In genomic region chr12:85146881-85147280, GRCm38 (mm10) we compare ENCODE assay signal across 27 mouse cellular contexts. TPM values are rescaled to one million over a fixed set of nuclear protein-coding genes. Genes with fewer than 3 reads are reported as not detected.
DNase-seq lines count a peak whose midpoint lies in the region; ATAC-seq lines count a peak whose summit lies in the region.
"Had no signal": no experiment of that assay in that cellular context is flagged by ENCODE, and none has a peak within 500 bp of the region (broad histone marks: within the 10 kb centered on the region; RNA-seq: fewer than 3 reads in every experiment).

No protein-coding gene starts in this region.

- no peak overlapping the region for H3K4me2 ChIP-seq in heart, embryonic 11.5 days
- no peak overlapping the region for H3K4me2 ChIP-seq in hindbrain, embryonic 12.5 days (replicated peaks)
- H3K4me2 ChIP-seq in hindbrain, embryonic 14.5 days (replicated peaks): no peak overlapping the region
- no peak overlapping the region for H3K4me2 ChIP-seq in midbrain, embryonic 13.5 days (replicated peaks)
- no peak overlapping the region for H3K4me2 ChIP-seq in midbrain, embryonic 14.5 days (ENCODE audit: low read length)
- H3K4me2 ChIP-seq: embryonic facial prominence, embryonic 12.5 days; embryonic facial prominence, embryonic 15.5 days; forebrain, embryonic 12.5 days; forebrain, embryonic 15.5 days; intestine, embryonic 15.5 days had no signal

- DNase-seq in heart, adult 11 months: peak; percentile 93
- no peak for DNase-seq in hindbrain, embryonic 14.5 days (ENCODE audit: low spot score)
- DNase-seq in midbrain, embryonic 14.5 days: no peak
- DNase-seq: adrenal gland, adult 2 months; adrenal gland, postnatal 14 days; cerebellum, adult 11 months; cerebellum, adult 2 months; cerebellum, adult 9-11 months; cerebellum, postnatal 25 days; gastrocnemius, postnatal 36 days had no signal

- H3K9me3 ChIP-seq in heart, embryonic 11.5 days (replicated peaks; ENCODE audit: control insufficient read depth, low read length): no peaks in the 10 kb centered on the region
- H3K9me3 ChIP-seq in hindbrain, embryonic 12.5 days (replicated peaks): no peaks in the 10 kb centered on the region
- no peaks in the 10 kb centered on the region for H3K9me3 ChIP-seq in hindbrain, embryonic 14.5 days (ENCODE audit: control insufficient read depth, low read length)
- no peaks in the 10 kb centered on the region for H3K9me3 ChIP-seq in midbrain, embryonic 13.5 days
- H3K9me3 ChIP-seq in midbrain, embryonic 14.5 days (ENCODE audit: control insufficient read depth, low read length): no peaks in the 10 kb centered on the region
- H3K9me3 ChIP-seq: embryonic facial prominence, embryonic 12.5 days; embryonic facial prominence, embryonic 15.5 days; forebrain, embryonic 12.5 days; forebrain, embryonic 15.5 days; intestine, embryonic 15.5 days had no signal

- H3K9ac ChIP-seq in heart, embryonic 11.5 days (ENCODE audit: low read depth, low read length): no peak overlapping the region
- H3K9ac ChIP-seq in hindbrain, embryonic 12.5 days: 0 out of 2 replicates have a peak overlapping the region, but pooled peaks have one; percentile 36
- H3K9ac ChIP-seq in hindbrain, embryonic 14.5 days: no peak overlapping the region
- H3K9ac ChIP-seq in midbrain, embryonic 13.5 days (replicated peaks): 0 out of 2 replicates have a peak overlapping the region, but pooled peaks have one; percentile 23
- no peak overlapping the region for H3K9ac ChIP-seq in midbrain, embryonic 14.5 days (replicated peaks; ENCODE audit: low read length)
- H3K9ac ChIP-seq: embryonic facial prominence, embryonic 12.5 days; embryonic facial prominence, embryonic 15.5 days; forebrain, embryonic 12.5 days; forebrain, embryonic 15.5 days; intestine, embryonic 15.5 days had no signal

- no peak overlapping the region for H3K27ac ChIP-seq in heart, embryonic 11.5 days (ENCODE audit: low read depth, low read length)
- no peak overlapping the region for H3K27ac ChIP-seq in hindbrain, embryonic 12.5 days
- H3K27ac ChIP-seq in hindbrain, embryonic 14.5 days: no peak overlapping the region
- H3K27ac ChIP-seq in midbrain, embryonic 13.5 days: no peak overlapping the region
- no peak overlapping the region for H3K27ac ChIP-seq in midbrain, embryonic 14.5 days (replicated peaks; ENCODE audit: low read depth, low read length)
- H3K27ac ChIP-seq: embryonic facial prominence, embryonic 12.5 days; embryonic facial prominence, embryonic 15.5 days; forebrain, embryonic 12.5 days; forebrain, embryonic 15.5 days had no signal

- no peak; the same call in 1 of the 2 replicates for ATAC-seq in heart, embryonic 11.5 days (replicated peaks; ENCODE audit: insufficient number of reproducible peaks, low FRiP score, low TSS enrichment)
- ATAC-seq in hindbrain, embryonic 12.5 days (ENCODE audit: low FRiP score): no peak
- no peak for ATAC-seq in hindbrain, embryonic 14.5 days (ENCODE audit: low FRiP score)
- ATAC-seq in midbrain, embryonic 13.5 days: no peak
- no peak for ATAC-seq in midbrain, embryonic 14.5 days (ENCODE audit: low FRiP score, low TSS enrichment)
- no peak for ATAC-seq in erythroblast, adult 5-6 weeks (replicated peaks; ENCODE audit: low FRiP score, poor library complexity, severe bottlenecking)
- no peak for ATAC-seq in activated CD4-positive, CD25-positive, alpha-beta regulatory T cell, adult 4 months
- ATAC-seq: forebrain, embryonic 15.5 days; hindbrain, embryonic 16.5 days; Patski had no signal

- H3K4me3 ChIP-seq in heart, embryonic 11.5 days (ENCODE audit: low read depth, low read length): no peak overlapping the region
- no peak overlapping the region for H3K4me3 ChIP-seq in hindbrain, embryonic 12.5 days
- H3K4me3 ChIP-seq in hindbrain, embryonic 14.5 days (replicated peaks; ENCODE audit: low read length): no peak overlapping the region
- H3K4me3 ChIP-seq in midbrain, embryonic 13.5 days (replicated peaks): no peak overlapping the region
- H3K4me3 ChIP-seq in midbrain, embryonic 14.5 days (replicated peaks; ENCODE audit: low read depth, low read length): no peak overlapping the region
- H3K4me3 ChIP-seq: embryonic facial prominence, embryonic 12.5 days; embryonic facial prominence, embryonic 15.5 days; erythroblast, embryonic 14.5 days; forebrain, embryonic 12.5 days; forebrain, embryonic 15.5 days; intestine, embryonic 15.5 days had no signal

- H3K4me1 ChIP-seq in heart, embryonic 11.5 days (ENCODE audit: control insufficient read depth, insufficient read depth, low read length): peaks cover 18% of the 10 kb centered on the region
- H3K4me1 ChIP-seq in hindbrain, embryonic 12.5 days: peaks cover 29% of the 10 kb centered on the region
- H3K4me1 ChIP-seq in hindbrain, embryonic 14.5 days (replicated peaks; ENCODE audit: control insufficient read depth, insufficient read depth, low read length): peaks cover 14% of the 10 kb centered on the region
- peaks cover 21% of the 10 kb centered on the region for H3K4me1 ChIP-seq in midbrain, embryonic 13.5 days (replicated peaks)
- H3K4me1 ChIP-seq in midbrain, embryonic 14.5 days (ENCODE audit: control insufficient read depth, insufficient read depth, low read length): peaks cover 5% of the 10 kb centered on the region

- WGBS in heart, embryonic 11.5 days (ENCODE audit: insufficient replicate concordance): 69% methylated on average over 9 of the region's 9 CpGs
- 85% methylated on average over 9 of the region's 9 CpGs for WGBS in hindbrain, embryonic 12.5 days
- WGBS in hindbrain, embryonic 14.5 days: 87% methylated on average over 9 of the region's 9 CpGs
- 77% methylated on average over 9 of the region's 9 CpGs for WGBS in midbrain, embryonic 13.5 days
- WGBS in midbrain, embryonic 14.5 days: 81% methylated on average over 9 of the region's 9 CpGs

- 0 out of 2 replicates have a peak, but pooled peaks cover 4% of the 10 kb centered on the region for H3K27me3 ChIP-seq in heart, embryonic 11.5 days (ENCODE audit: control insufficient read depth, insufficient read depth, low read length)
- H3K27me3 ChIP-seq in hindbrain, embryonic 12.5 days: peaks cover 19% of the 10 kb centered on the region
- H3K27me3 ChIP-seq in hindbrain, embryonic 14.5 days (ENCODE audit: control insufficient read depth, insufficient read depth, low read length): no peaks in the 10 kb centered on the region
- 0 out of 2 replicates have a peak, but pooled peaks cover 5% of the 10 kb centered on the region for H3K27me3 ChIP-seq in midbrain, embryonic 13.5 days
- no peaks in the 10 kb centered on the region for H3K27me3 ChIP-seq in midbrain, embryonic 14.5 days (ENCODE audit: control insufficient read depth, insufficient read depth, low read length)
- H3K27me3 ChIP-seq: forebrain, embryonic 15.5 days; Patski had no signal

- H3K36me3 ChIP-seq in heart, embryonic 11.5 days (ENCODE audit: control insufficient read depth, insufficient read depth, low read length): no peaks in the 10 kb centered on the region
- H3K36me3 ChIP-seq in hindbrain, embryonic 12.5 days: peaks cover 3% of the 10 kb centered on the region; the same call in 1 of the 2 replicates
- peaks cover 15% of the 10 kb centered on the region for H3K36me3 ChIP-seq in hindbrain, embryonic 14.5 days (replicated peaks; ENCODE audit: control insufficient read depth, insufficient read depth)
- H3K36me3 ChIP-seq in midbrain, embryonic 13.5 days: peaks cover 4% of the 10 kb centered on the region; the same call in 1 of the 2 replicates
- H3K36me3 ChIP-seq in midbrain, embryonic 14.5 days (ENCODE audit: control insufficient read depth, insufficient read depth, low read length): peaks cover 11% of the 10 kb centered on the region; the same call in 1 of the 2 replicates
- H3K36me3 ChIP-seq: embryonic facial prominence, embryonic 12.5 days; embryonic facial prominence, embryonic 15.5 days; forebrain, embryonic 12.5 days; forebrain, embryonic 15.5 days; G1E; intestine, embryonic 15.5 days had no signal

RNA-seq across cellular contexts. Expression of gene Rps6kl1, which starts 4.2 kb away (rescaled TPM):
- 0.94 and 1.3 TPM in 2 replicates for polyA plus RNA-seq in heart, embryonic 11.5 days (2014; fragmentation: Nextera tagmentation; extraction: Ambion mirVana)
- polyA plus RNA-seq in hindbrain, embryonic 12.5 days (2016; fragmentation: Nextera tagmentation; extraction: Ambion mirVana): 7.2 and 7.6 TPM in 2 replicates
- 22.9 and 24.1 TPM in 2 replicates for polyA plus RNA-seq in hindbrain, embryonic 14.5 days (2014; fragmentation: Nextera tagmentation; extraction: Ambion mirVana)
- polyA plus RNA-seq in midbrain, embryonic 13.5 days (2015; fragmentation: Nextera tagmentation; extraction: Ambion mirVana): 15.6 and 16.6 TPM in 2 replicates
- polyA plus RNA-seq in midbrain, embryonic 14.5 days (2014; fragmentation: Nextera tagmentation; extraction: Ambion mirVana): 22.2 and 27.1 TPM in 2 replicates
- not detected in 2 replicates for total RNA-seq in erythroblast, adult 5-6 weeks (2015; ENCODE audit: low replicate concordance)
- not detected in 2 replicates for total RNA-seq in erythroblast, adult 5-6 weeks (2017; ENCODE audit: low replicate concordance)
- polyA plus RNA-seq in activated CD4-positive, CD25-positive, alpha-beta regulatory T cell, adult 4 months (2017; shearing (Covaris generic)): under 1 TPM; 0.73 to 0.83 TPM
- total RNA-seq: common myeloid progenitor, adult 5-6 weeks; granulocyte monocyte progenitor cell, adult 5-6 weeks; hematopoietic stem cell, adult 5-6 weeks had no signal

RNA-seq across cellular contexts. Expression of gene Pgf, which starts 30.7 kb away (rescaled TPM):
- 9.0 and 12.7 TPM in 2 replicates for polyA plus RNA-seq in heart, embryonic 11.5 days (2014; fragmentation: Nextera tagmentation; extraction: Ambion mirVana)
- 10.6 and 11.2 TPM in 2 replicates for polyA plus RNA-seq in hindbrain, embryonic 12.5 days (2016; fragmentation: Nextera tagmentation; extraction: Ambion mirVana)
- 7.9 and 8.3 TPM in 2 replicates for polyA plus RNA-seq in hindbrain, embryonic 14.5 days (2014; fragmentation: Nextera tagmentation; extraction: Ambion mirVana)
- polyA plus RNA-seq in midbrain, embryonic 13.5 days (2015; fragmentation: Nextera tagmentation; extraction: Ambion mirVana): 5.7 and 6.3 TPM in 2 replicates
- polyA plus RNA-seq in midbrain, embryonic 14.5 days (2014; fragmentation: Nextera tagmentation; extraction: Ambion mirVana): 6.0 and 7.1 TPM in 2 replicates
- total RNA-seq in erythroblast, adult 5-6 weeks (2015; ENCODE audit: low replicate concordance): not detected in 2 replicates
- total RNA-seq in erythroblast, adult 5-6 weeks (2017; ENCODE audit: low replicate concordance): not detected in 2 replicates
- polyA plus RNA-seq in activated CD4-positive, CD25-positive, alpha-beta regulatory T cell, adult 4 months (2017; shearing (Covaris generic)): not detected
- total RNA-seq: common myeloid progenitor, adult 5-6 weeks; granulocyte monocyte progenitor cell, adult 5-6 weeks had no signal
- polyA plus RNA-seq: erythroblast, embryonic 14.5 days; G1E had no signal

RNA-seq across cellular contexts. Expression of gene Dlst, which starts 36.2 kb away (rescaled TPM):
- 170 and 200 TPM in 2 replicates for polyA plus RNA-seq in heart, embryonic 11.5 days (2014; fragmentation: Nextera tagmentation; extraction: Ambion mirVana)
- 102 and 109 TPM in 2 replicates for polyA plus RNA-seq in hindbrain, embryonic 12.5 days (2016; fragmentation: Nextera tagmentation; extraction: Ambion mirVana)
- 101 and 114 TPM in 2 replicates for polyA plus RNA-seq in hindbrain, embryonic 14.5 days (2014; fragmentation: Nextera tagmentation; extraction: Ambion mirVana)
- polyA plus RNA-seq in midbrain, embryonic 13.5 days (2015; fragmentation: Nextera tagmentation; extraction: Ambion mirVana): 98.6 and 104 TPM in 2 replicates
- 67.9 and 98.0 TPM in 2 replicates for polyA plus RNA-seq in midbrain, embryonic 14.5 days (2014; fragmentation: Nextera tagmentation; extraction: Ambion mirVana)
- 21.1 and 53.9 TPM in 2 replicates for total RNA-seq in erythroblast, adult 5-6 weeks (2015; ENCODE audit: low replicate concordance)
- total RNA-seq in erythroblast, adult 5-6 weeks (2017; ENCODE audit: low replicate concordance): 122 and 210 TPM in 2 replicates
- polyA plus RNA-seq in activated CD4-positive, CD25-positive, alpha-beta regulatory T cell, adult 4 months (2017; shearing (Covaris generic)): 10 to 100 TPM; 59.2 to 69.7 TPM

RNA-seq across cellular contexts. Expression of gene Prox2, which starts 36.3 kb away (rescaled TPM):
- polyA plus RNA-seq in heart, embryonic 11.5 days (2014; fragmentation: Nextera tagmentation; extraction: Ambion mirVana): 2.5 and 3.1 TPM in 2 replicates
- polyA plus RNA-seq in hindbrain, embryonic 12.5 days (2016; fragmentation: Nextera tagmentation; extraction: Ambion mirVana): 3.2 and 4.0 TPM in 2 replicates
- polyA plus RNA-seq in hindbrain, embryonic 14.5 days (2014; fragmentation: Nextera tagmentation; extraction: Ambion mirVana): 1.9 TPM in 2 replicates
- polyA plus RNA-seq in midbrain, embryonic 13.5 days (2015; fragmentation: Nextera tagmentation; extraction: Ambion mirVana): 1.8 and 2.8 TPM in 2 replicates
- 1.7 and 2.1 TPM in 2 replicates for polyA plus RNA-seq in midbrain, embryonic 14.5 days (2014; fragmentation: Nextera tagmentation; extraction: Ambion mirVana)
- not detected in 2 replicates for total RNA-seq in erythroblast, adult 5-6 weeks (2015; ENCODE audit: low replicate concordance)
- total RNA-seq in erythroblast, adult 5-6 weeks (2017; ENCODE audit: low replicate concordance): 1.3 and 3.1 TPM in 2 replicates
- polyA plus RNA-seq in activated CD4-positive, CD25-positive, alpha-beta regulatory T cell, adult 4 months (2017; shearing (Covaris generic)): 1 to 10 TPM; 1.4 to 2.7 TPM

Comparison
In these comparisons a context has a peak if more than half of its experiments do, and no peak if none do; other contexts are left out.
1. H3K9ac ChIP-seq: peak in hindbrain, embryonic 12.5 days (single experiment) and midbrain, embryonic 13.5 days (single experiment); none in heart, embryonic 11.5 days (single experiment), hindbrain, embryonic 14.5 days (single experiment) and midbrain, embryonic 14.5 days (single experiment).